Mouse (Mus musculus) intestine, postnatal 0 days (tissue): ENCODE measurements around the gene Col1a2. TPM values are rescaled to one million over a fixed set of nuclear protein-coding genes. Genes with fewer than 3 reads are reported as not detected.

Experiments
- ATAC-seq: fragments of 200-750 bp; cut with Nextera tagmentation; 2 replicates; pipeline ENCODE4 v1.8.0; 2017; ENCODE audit warnings: mild to moderate bottlenecking, moderate TSS enrichment, moderate library complexity
- H3K27ac ChIP-seq: fragments of 300-500 bp; sonication (generic); 2 replicates; pipeline ENCODE4 v1.5.1; 2014; ENCODE audit warnings: mild to moderate bottlenecking, low read depth, low read length, moderate library complexity
- H3K27me3 ChIP-seq: fragments of 300-500 bp; sonication (generic); replicated peaks from 2 replicates; pipeline ENCODE4 v1.6.1; 2014; ENCODE audit warnings: low read length, mixed read lengths; ENCODE audit not compliant: control insufficient read depth, insufficient read depth
- H3K36me3 ChIP-seq: fragments of 300-500 bp; sonication (generic); 2 replicates; pipeline ENCODE4 v1.6.1; 2014; ENCODE audit warnings: mild to moderate bottlenecking, moderate library complexity; ENCODE audit not compliant: control insufficient read depth, insufficient read depth
- H3K4me1 ChIP-seq: fragments of 300-500 bp; sonication (generic); replicated peaks from 2 replicates; pipeline ENCODE4 v1.6.1; 2014; ENCODE audit warnings: antibody characterized with exemption, low read length, mixed read lengths; ENCODE audit not compliant: control insufficient read depth, insufficient read depth
- H3K4me2 ChIP-seq: fragments of 300-500 bp; sonication (generic); replicated peaks from 2 replicates; pipeline ENCODE4 v1.6.1; 2014; ENCODE audit warnings: low read depth, mild to moderate bottlenecking, moderate library complexity
- H3K4me3 ChIP-seq: fragments of 300-500 bp; sonication (generic); 2 replicates; pipeline ENCODE4 v1.5.1; 2014; ENCODE audit warnings: low read depth, low read length
- H3K9ac ChIP-seq: fragments of 300-500 bp; sonication (generic); 2 replicates; pipeline ENCODE4 v1.6.1; 2014; ENCODE audit warnings: mild to moderate bottlenecking, low read depth, low read length
- H3K9me3 ChIP-seq: fragments of 300-500 bp; sonication (generic); 2 replicates; pipeline ENCODE4 v1.6.1; 2016; ENCODE audit warnings: mixed run types; ENCODE audit not compliant: control insufficient read depth
- CTCF ChIP-seq: sonication (generic); IDR thresholded peaks from 2 replicates; pipeline ENCODE4 v1.5.1; 2016; ENCODE audit warnings: low read depth, mild to moderate bottlenecking, control low read depth, antibody characterized with exemption, moderate library complexity
- WGBS: fragments of 180-500 bp; shearing (Covaris S2); extraction: QIAGEN DNeasy Blood & Tissue Kit; methylation state at CpG from one replicate; pipeline ENCODE4 v1.1.7; 2014; 5-methylcytosine and 5-hydroxymethylcytosine counted together
- polyA plus RNA-seq: library from polyadenylated mRNA; unstranded; fragments of >200 nt; fragmentation: Nextera tagmentation; extraction: Ambion mirVana; gene quantifications from 2 replicates; pipeline ENCODE4 v1.2.1, GENCODE M21; 2015

Col1a2 gene
- polyA plus RNA-seq, 1 experiment from 2014 or later: 193 TPM

DNA sequence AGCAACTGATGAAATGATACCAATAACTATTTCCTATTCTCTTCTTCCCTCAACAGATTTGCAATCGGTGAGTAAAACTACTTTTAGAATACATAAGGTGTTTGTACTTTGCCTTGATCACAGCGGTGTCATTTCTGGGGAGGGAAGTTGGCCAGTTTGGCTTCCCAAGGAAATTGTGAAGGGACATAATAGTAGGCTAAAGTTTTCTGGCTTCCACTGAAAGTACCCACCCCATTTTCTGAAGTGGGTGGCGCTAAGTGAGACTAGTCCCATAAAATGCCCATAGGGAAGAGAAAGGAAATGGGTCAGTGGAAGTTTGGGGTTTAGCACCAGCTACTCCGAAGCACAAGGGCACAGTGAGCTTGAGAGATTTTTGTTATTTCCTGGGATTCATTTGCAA, 3.7 kb downstream of the Col1a2 start:
- peak overlapping the region; percentile 40 for H3K4me2 ChIP-seq
- H3K27ac ChIP-seq: no peak overlapping the region
- H3K9me3 ChIP-seq: no peaks in the 10 kb centered on the region
- peak overlapping the region; percentile 22; the same call in 1 of the 2 replicates for H3K4me3 ChIP-seq
- 84% methylated on average over 4 of the region's 4 CpGs for WGBS
- TF ChIP-seq CTCF: no peak
- H3K9ac ChIP-seq: no peak overlapping the region
- H3K36me3 ChIP-seq: no peaks in the 10 kb centered on the region
- no peak for ATAC-seq
- H3K27me3 ChIP-seq: 0 out of 2 replicates have a peak, but pooled peaks cover 3% of the 10 kb centered on the region
- no peaks in the 10 kb centered on the region for H3K4me1 ChIP-seq

DNA sequence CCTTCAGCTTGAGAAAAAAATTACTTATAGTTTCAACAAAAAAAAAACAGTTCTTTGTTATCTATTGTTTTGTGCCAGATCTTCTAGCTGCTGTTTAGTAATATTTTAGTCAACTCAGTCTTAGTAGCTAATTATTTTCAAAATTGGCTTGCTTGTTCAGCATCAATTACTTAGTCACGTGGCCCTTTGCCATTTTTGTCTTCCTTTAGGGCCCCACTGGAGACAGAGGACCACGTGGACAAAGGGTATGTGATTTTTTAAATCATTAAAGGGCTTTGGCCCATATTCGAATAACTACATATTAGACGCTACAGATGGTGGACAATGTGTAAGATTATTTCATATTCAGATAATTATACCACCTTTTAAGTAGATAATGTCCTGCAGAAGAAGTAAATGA, 4.8 kb downstream of the Col1a2 start:
- Histone ChIP-seq H3K27ac (no peak overlapping the region), H3K9ac (no peak overlapping the region), H3K9me3 (no peaks in the 10 kb centered on the region), H3K27me3 (0 out of 2 replicates have a peak, but pooled peaks cover 3% of the 10 kb centered on the region), H3K4me1 (no peaks in the 10 kb centered on the region), H3K36me3 (no peaks in the 10 kb centered on the region), H3K4me2 (no peak overlapping the region), H3K4me3 (no peak overlapping the region)
- ATAC-seq: no peak
- 71% methylated on average over 4 of the region's 4 CpGs for WGBS
- TF ChIP-seq CTCF: no peak

DNA sequence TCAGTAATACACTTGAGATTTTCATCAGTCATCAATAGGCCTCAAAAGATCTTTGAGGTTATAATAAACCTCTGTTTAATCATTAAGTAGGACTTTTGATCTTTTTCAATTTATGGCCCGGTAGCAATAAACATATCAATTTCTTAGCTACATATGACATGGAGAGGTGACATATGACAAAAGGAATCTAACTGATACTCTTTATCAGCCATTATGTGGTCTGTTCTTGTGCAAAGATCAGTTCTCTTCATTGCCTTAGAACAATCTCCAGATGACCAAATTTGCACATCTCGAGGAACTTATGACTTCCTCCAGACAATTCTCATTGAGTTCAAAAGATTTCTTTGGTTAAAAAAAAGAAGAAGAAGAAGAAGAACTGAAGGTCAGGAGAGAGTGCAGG, 10.1 kb downstream of the Col1a2 start:
- peak; percentile 71; the same call in 1 of the 2 replicates for ATAC-seq
- Histone ChIP-seq H3K9me3 (no peaks in the 10 kb centered on the region), H3K27ac (no peak overlapping the region), H3K4me2 (no peak overlapping the region), H3K9ac (no peak overlapping the region), H3K27me3 (no peaks in the 10 kb centered on the region), H3K36me3 (peaks cover 12% of the 10 kb centered on the region; the same call in 1 of the 2 replicates), H3K4me3 (no peak overlapping the region), H3K4me1 (no peaks in the 10 kb centered on the region)
- TF ChIP-seq CTCF: no peak
- WGBS: 49% methylated on average over 2 of the region's 2 CpGs

DNA sequence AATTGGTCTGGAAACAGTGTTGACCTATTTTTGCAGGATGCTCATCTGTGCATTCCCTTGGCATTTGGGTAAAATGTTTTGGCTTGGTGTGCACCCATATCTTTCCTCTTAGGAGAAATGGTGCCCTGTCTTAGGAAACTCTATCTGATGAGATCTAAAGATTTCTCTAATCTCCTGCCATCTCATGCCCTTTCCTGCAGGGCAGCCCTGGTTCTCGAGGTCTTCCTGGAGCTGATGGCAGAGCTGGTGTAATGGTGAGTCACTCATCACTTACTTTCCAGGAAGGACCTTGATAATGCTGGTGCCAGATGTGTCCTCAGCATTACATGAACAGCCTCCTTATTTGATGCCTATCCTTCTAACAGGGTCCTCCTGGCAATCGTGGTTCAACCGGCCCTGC, 16.4 kb downstream of the Col1a2 start:
- no peak for TF ChIP-seq CTCF
- no peak overlapping the region for H3K4me3 ChIP-seq
- no peak overlapping the region for H3K4me2 ChIP-seq
- no peak overlapping the region for H3K9ac ChIP-seq
- H3K27me3 ChIP-seq: no peaks in the 10 kb centered on the region
- H3K4me1 ChIP-seq: no peaks in the 10 kb centered on the region
- no peaks in the 10 kb centered on the region for H3K9me3 ChIP-seq
- H3K36me3 ChIP-seq: peaks cover 16% of the 10 kb centered on the region; the same call in 1 of the 2 replicates
- WGBS: 74% methylated on average over 3 of the region's 3 CpGs
- no peak overlapping the region for H3K27ac ChIP-seq
- no peak for ATAC-seq

DNA sequence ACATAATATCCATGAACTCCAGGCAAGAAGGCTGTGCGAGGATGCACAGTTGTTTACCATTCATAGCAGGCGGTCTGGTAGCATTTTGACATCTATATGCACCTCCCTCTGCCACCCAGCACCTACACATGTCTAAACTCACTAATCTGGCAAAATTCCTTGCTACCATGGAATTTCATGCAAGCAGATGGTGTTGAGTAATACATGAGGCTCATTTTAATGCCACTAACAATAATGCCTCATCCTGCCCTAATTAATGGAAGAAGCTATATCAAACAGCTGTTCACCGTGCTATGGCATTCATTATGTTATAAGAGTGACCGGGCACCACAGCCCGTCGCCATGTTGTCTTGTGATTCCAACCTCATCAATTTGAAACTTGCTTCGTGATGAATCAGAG, 23.8 kb downstream of the Col1a2 start:
- H3K27me3 ChIP-seq: no peaks in the 10 kb centered on the region
- no peak for TF ChIP-seq CTCF
- no peak overlapping the region for H3K9ac ChIP-seq
- WGBS: 85% methylated on average over 7 of the region's 7 CpGs
- ATAC-seq: no peak
- no peak overlapping the region for H3K27ac ChIP-seq
- peaks cover 15% of the 10 kb centered on the region for H3K36me3 ChIP-seq
- H3K4me2 ChIP-seq: no peak overlapping the region
- H3K9me3 ChIP-seq: no peaks in the 10 kb centered on the region
- no peaks in the 10 kb centered on the region for H3K4me1 ChIP-seq
- H3K4me3 ChIP-seq: no peak overlapping the region

DNA sequence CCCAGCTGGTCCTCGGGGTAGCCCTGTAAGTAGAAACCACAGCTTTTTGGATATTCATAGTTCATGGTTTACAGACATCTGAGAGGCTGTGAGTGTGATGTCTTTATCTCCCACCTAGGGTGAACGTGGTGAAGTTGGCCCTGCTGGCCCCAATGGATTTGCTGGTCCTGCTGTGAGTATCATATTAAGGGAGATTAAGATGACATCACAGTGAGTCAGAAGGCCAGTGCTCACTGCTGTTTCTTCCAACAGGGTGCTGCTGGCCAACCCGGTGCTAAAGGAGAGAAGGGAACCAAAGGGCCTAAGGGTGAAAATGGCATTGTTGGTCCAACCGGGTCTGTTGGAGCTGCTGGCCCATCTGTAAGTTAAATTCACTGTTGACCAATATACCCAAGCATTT, 26.4 kb downstream of the Col1a2 start:
- no peak overlapping the region for H3K4me3 ChIP-seq
- no peak overlapping the region for H3K9ac ChIP-seq
- no peaks in the 10 kb centered on the region for H3K9me3 ChIP-seq
- no peak overlapping the region for H3K4me2 ChIP-seq
- H3K36me3 ChIP-seq: peaks cover 31% of the 10 kb centered on the region
- no peaks in the 10 kb centered on the region for H3K4me1 ChIP-seq
- no peak overlapping the region for H3K27ac ChIP-seq
- 86% methylated on average over 4 of the region's 4 CpGs for WGBS
- TF ChIP-seq CTCF: no peak
- H3K27me3 ChIP-seq: no peaks in the 10 kb centered on the region
- no peak for ATAC-seq

DNA sequence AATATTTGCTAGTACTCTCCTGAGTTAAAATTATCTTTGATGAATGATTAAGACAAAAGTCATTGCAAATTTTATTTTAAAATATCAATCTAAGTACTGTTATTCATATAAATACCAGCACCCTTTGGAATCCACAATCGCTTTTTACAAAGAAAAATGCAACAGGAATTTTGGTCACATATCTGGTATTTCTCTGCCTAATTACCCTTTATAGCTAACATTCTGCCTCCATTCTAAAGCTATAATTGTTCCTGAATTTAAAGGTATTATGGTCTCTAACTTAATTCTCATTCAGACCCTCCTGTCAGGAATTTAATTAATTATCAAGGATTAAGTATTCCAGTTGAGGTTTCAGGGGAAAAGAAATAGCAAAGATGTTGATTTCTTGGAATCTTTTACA, 28.3 kb downstream of the Col1a2 start:
- WGBS: 83% methylated on average over 1 of the region's 1 CpGs
- no peak overlapping the region for H3K4me3 ChIP-seq

More for the DNA sequence above, 28.3 kb downstream of the Col1a2 start:
- no peak for ATAC-seq
- TF ChIP-seq CTCF: no peak
- Histone ChIP-seq H3K9me3 (no peaks in the 10 kb centered on the region), H3K4me2 (no peak overlapping the region), H3K4me1 (no peaks in the 10 kb centered on the region), H3K27ac (no peak overlapping the region), H3K27me3 (no peaks in the 10 kb centered on the region), H3K9ac (no peak overlapping the region), H3K36me3 (peaks cover 32% of the 10 kb centered on the region)
